Mouse (Mus musculus) forebrain, embryonic 16.5 days (tissue): Measurements from ENCODE around the gene Draxin. TPM values are rescaled to one million over a fixed set of nuclear protein-coding genes. Genes with fewer than 3 reads are reported as not detected.

ENCODE experiments used
- microRNA-seq: library from miRNA; unstranded; fragments of <30 nt; microRNA quantifications from one replicate; pipeline ENCODE4, GENCODE M21; 2017
- polyA plus RNA-seq: library from polyadenylated mRNA; unstranded; fragments of >200 nt; fragmentation: Nextera tagmentation; extraction: Ambion mirVana; gene quantifications from 2 replicates; pipeline ENCODE4 v1.2.1, GENCODE M21; 2015

The Draxin gene
- polyA plus RNA-seq, 1 experiment from 2014 or later, result 23.5 TPM

Small RNAs within 50 kb of the gene (microRNA-seq; reads per million reads assigned to microRNA genes)
- gene Mir7022, result not detected

Other genes with a start within 250 kb of the Draxin start
- gene Mfn2, start 226.0 kb downstream of the Draxin start, polyA plus RNA-seq, result 82.4 and 90.7 TPM in 2 replicates
- 16.3 and 18.1 TPM in 2 replicates for gene Plod1, start 193.9 kb downstream of the Draxin start, polyA plus RNA-seq
- gene 2510039O18Rik, start 189.8 kb downstream of the Draxin start, polyA plus RNA-seq, result 10.0 and 11.2 TPM in 2 replicates
- not detected in 2 replicates for gene Nppb, start 144.9 kb downstream of the Draxin start, polyA plus RNA-seq
- gene Nppa, start 130.0 kb downstream of the Draxin start, polyA plus RNA-seq, result 0.83 TPM in 1 of 2 replicates, not detected in the other
- 34.3 and 40.6 TPM in 2 replicates for gene Clcn6, start 91.9 kb downstream of the Draxin start, polyA plus RNA-seq
- 17.3 and 22.0 TPM in 2 replicates for gene Mthfr, start 91.6 kb downstream of the Draxin start, polyA plus RNA-seq
- gene Agtrap, start 42.7 kb downstream of the Draxin start, polyA plus RNA-seq, result 4.7 and 5.5 TPM in 2 replicates
- 127 TPM in 2 replicates for gene Mad2l2, start 314 bp downstream of the Draxin start, polyA plus RNA-seq
- 14.4 and 17.7 TPM in 2 replicates for gene Fbxo6, start 21.4 kb upstream of the Draxin start, polyA plus RNA-seq
- gene Fbxo44, start 29.8 kb upstream of the Draxin start, polyA plus RNA-seq, result 60.3 and 67.1 TPM in 2 replicates
- gene Fbxo2, start 29.9 kb upstream of the Draxin start, polyA plus RNA-seq, result 4.3 and 4.7 TPM in 2 replicates
- 11.8 and 12.2 TPM in 2 replicates for gene Disp3, start 157.3 kb upstream of the Draxin start, polyA plus RNA-seq